Mouse (Mus musculus) intestine, embryonic 16.5 days (tissue): Measurements from ENCODE around the gene Cited4. TPM values are rescaled to one million over a fixed set of nuclear protein-coding genes. Genes with fewer than 3 reads are reported as not detected.
A peak's percentile ranks its signal among the peaks of the same experiment; 100 is the strongest.

ENCODE experiments used
- ATAC-seq: fragments of 200-750 bp; cut with Nextera tagmentation; 2 replicates; pipeline ENCODE4 v1.8.0; 2017; ENCODE audit warnings: moderate TSS enrichment, moderate library complexity
- H3K27ac ChIP-seq: fragments of 300-500 bp; sonication (generic); 2 replicates; pipeline ENCODE4 v1.5.1; 2014; ENCODE audit warnings: mild to moderate bottlenecking, low read length
- H3K27me3 ChIP-seq: fragments of 300-500 bp; sonication (generic); replicated peaks from 2 replicates; pipeline ENCODE4 v1.6.1; 2014; ENCODE audit warnings: low read length, control low read depth, mixed read lengths; ENCODE audit not compliant: control insufficient read depth, insufficient read depth
- H3K36me3 ChIP-seq: fragments of 300-500 bp; sonication (generic); 2 replicates; pipeline ENCODE4 v1.6.1; 2014; ENCODE audit warnings: low read length, control low read depth; ENCODE audit not compliant: control insufficient read depth, insufficient read depth
- H3K4me1 ChIP-seq: fragments of 300-500 bp; sonication (generic); 2 replicates; pipeline ENCODE4 v1.6.1; 2014; ENCODE audit warnings: low read length, control low read depth, mixed read lengths; ENCODE audit not compliant: control insufficient read depth, insufficient read depth
- H3K4me2 ChIP-seq: fragments of 300-500 bp; sonication (generic); 2 replicates; pipeline ENCODE4 v1.6.1; 2014; ENCODE audit warnings: low read depth, low read length, control low read depth
- H3K4me3 ChIP-seq: fragments of 300-500 bp; sonication (generic); 2 replicates; pipeline ENCODE4 v1.5.1; 2014; ENCODE audit warnings: mild to moderate bottlenecking, low read length
- H3K9ac ChIP-seq: fragments of 300-500 bp; sonication (generic); 2 replicates; pipeline ENCODE4 v1.6.1; 2014; ENCODE audit warnings: low read depth, low read length
- H3K9me3 ChIP-seq: fragments of 300-500 bp; sonication (generic); 2 replicates; pipeline ENCODE4 v1.6.1; 2016; ENCODE audit warnings: low read length, control low read depth; ENCODE audit not compliant: control insufficient read depth
- WGBS: fragments of 180-500 bp; shearing (Covaris S2); extraction: QIAGEN DNeasy Blood & Tissue Kit; methylation state at CpG from one replicate; pipeline ENCODE4 v1.1.7; 2014; 5-methylcytosine and 5-hydroxymethylcytosine counted together
- polyA plus RNA-seq: library from polyadenylated mRNA; unstranded; fragments of >200 nt; fragmentation: Nextera tagmentation; extraction: Ambion mirVana; gene quantifications from 2 replicates; pipeline ENCODE4 v1.2.1, GENCODE M21; 2015

Gene Cited4
- polyA plus RNA-seq, 1 experiment from 2014 or later, result 2.4 TPM

DNA sequence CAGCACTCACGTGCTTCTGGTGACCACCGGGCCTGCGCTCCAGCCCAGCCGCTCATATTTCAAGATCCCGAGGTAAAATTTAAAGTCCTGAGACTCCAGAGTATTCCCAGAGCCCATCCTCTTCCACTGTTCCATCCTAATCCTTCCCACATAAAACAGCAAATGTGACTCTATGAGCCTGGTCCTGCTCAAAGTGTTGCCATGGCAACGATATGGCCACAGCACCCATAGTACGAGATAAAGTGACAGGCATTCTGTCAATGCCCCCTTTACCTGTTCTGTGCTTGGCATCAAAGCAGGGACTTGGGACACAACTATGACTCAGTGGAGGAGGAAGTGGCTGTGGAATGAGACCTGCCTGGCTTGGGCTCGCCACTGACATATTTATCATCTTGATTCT lies 10.5 kb upstream of the Cited4 start:
- H3K9ac ChIP-seq, result no peak overlapping the region
- no peak for ATAC-seq
- H3K36me3 ChIP-seq, result no peaks in the 10 kb centered on the region
- 68% methylated on average over 8 of the region's 8 CpGs for WGBS
- H3K4me1 ChIP-seq, result no peaks in the 10 kb centered on the region
- H3K9me3 ChIP-seq, result no peaks in the 10 kb centered on the region
- H3K4me3 ChIP-seq, result no peak overlapping the region
- peaks cover 5% of the 10 kb centered on the region; the same call in 1 of the 2 replicates for H3K27me3 ChIP-seq
- no peak overlapping the region for H3K4me2 ChIP-seq
- no peak overlapping the region for H3K27ac ChIP-seq

DNA sequence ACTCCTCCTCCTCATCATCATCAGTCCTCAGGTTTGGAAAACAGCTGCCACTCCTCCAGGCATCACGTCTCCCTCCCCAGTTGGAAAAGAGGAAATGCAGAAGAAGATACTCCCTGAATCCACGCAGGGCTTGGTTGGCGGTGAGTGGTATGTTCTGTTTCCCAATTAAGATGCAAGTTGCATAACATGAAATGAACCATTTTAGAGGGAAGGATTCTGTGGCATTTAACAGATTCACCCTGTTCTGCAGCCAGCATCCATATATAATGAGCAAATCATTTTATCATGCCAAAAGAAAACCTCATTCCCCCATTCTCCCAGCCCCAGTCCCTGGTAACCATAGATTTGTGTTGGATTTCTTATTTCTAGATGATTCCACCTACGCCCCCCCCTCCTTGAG lies 5.9 kb upstream of the Cited4 start:
- no peaks in the 10 kb centered on the region for H3K9me3 ChIP-seq
- H3K27ac ChIP-seq, result no peak overlapping the region
- no peak overlapping the region for H3K4me3 ChIP-seq
- no peak for ATAC-seq
- no peak overlapping the region for H3K4me2 ChIP-seq
- H3K9ac ChIP-seq, result no peak overlapping the region
- 0 out of 2 replicates have a peak, but pooled peaks cover 3% of the 10 kb centered on the region for H3K27me3 ChIP-seq
- no peaks in the 10 kb centered on the region for H3K4me1 ChIP-seq
- 71% methylated on average over 4 of the region's 4 CpGs for WGBS
- no peaks in the 10 kb centered on the region for H3K36me3 ChIP-seq

DNA sequence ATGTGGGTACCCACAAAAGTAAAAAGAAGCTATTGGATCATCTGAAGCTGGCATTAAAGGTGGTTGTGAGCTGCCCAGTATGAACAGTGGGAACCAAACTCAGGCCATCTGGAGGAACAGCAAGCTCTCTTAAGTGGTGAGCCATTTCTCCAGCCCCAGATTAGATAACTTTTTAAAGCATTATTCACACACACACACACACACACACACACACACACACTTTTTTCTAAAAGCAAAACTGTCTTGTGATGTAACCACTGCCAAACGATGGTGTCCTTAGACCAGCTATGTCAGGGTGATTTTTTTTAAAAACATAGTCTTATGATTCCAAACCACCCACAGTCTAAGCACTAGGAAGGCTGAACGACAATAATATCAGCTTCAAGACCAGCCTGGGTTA lies 1.8 kb upstream of the Cited4 start:
- 67% methylated on average over 2 of the region's 2 CpGs for WGBS
- Histone ChIP-seq H3K4me3 (no peak overlapping the region), H3K4me1 (peaks cover 14% of the 10 kb centered on the region; the same call in 1 of the 2 replicates), H3K36me3 (no peaks in the 10 kb centered on the region), H3K9me3 (no peaks in the 10 kb centered on the region), H3K9ac (no peak overlapping the region), H3K4me2 (no peak overlapping the region), H3K27ac (no peak overlapping the region), H3K27me3 (peaks cover 12% of the 10 kb centered on the region; the same call in 1 of the 2 replicates)
- no peak for ATAC-seq

DNA sequence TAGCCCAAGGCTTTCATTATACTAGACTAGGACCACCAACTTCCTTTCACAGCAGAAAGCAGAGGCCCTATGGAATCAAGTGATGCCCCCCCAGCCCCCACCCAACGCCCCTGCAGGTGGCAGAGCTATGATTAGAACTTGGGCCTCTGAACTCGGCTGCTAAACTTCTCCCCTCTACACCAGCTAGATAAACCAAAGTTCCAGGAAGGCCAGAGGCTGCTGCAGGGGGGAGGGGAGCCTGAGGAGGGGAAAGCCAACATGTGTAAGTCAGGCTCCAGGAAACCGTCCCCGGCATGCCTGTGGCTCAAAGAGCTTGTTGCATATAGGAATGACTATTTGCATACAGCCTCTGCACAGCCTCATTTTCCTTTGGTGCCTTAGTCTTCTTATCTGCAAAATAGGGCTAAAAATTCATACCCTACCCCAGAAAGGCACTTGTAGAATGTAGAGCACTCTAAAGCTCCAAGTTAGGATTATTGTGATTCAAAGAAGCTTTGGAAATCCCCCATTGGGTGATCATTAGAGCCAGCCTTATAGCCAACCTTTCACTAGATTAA lies 1.1 kb upstream of the Cited4 start:
- H3K4me3 ChIP-seq, result no peak overlapping the region

DNA sequence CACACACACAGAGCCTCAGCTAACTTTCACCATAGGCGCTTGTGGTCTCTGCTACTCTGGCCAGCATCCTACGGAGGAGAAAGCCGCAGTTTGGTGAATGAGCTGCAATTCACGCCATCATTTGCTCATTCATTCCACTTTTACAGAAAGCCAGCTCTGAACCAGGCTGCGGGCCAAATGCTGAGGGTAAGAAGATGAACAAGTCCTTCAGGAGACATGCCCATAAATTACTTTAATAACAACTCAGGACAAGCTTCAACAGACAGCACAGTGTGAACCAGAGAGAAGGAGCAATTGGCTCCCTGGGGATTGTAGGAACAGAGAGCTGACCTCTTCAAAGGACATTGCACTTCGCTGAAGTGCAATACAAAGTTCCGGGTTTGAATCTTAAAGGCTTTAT lies 590 bp upstream of the Cited4 start:
- no peak for ATAC-seq
- Histone ChIP-seq H3K27me3 (peaks cover 10% of the 10 kb centered on the region; the same call in 1 of the 2 replicates), H3K4me2 (no peak overlapping the region), H3K4me1 (peaks cover 14% of the 10 kb centered on the region; the same call in 1 of the 2 replicates), H3K9me3 (no peaks in the 10 kb centered on the region), H3K27ac (no peak overlapping the region), H3K9ac (no peak overlapping the region), H3K4me3 (no peak overlapping the region), H3K36me3 (no peaks in the 10 kb centered on the region)
- 60% methylated on average over 7 of the region's 7 CpGs for WGBS

More for the DNA sequence above, 1.1 kb upstream of the Cited4 start:
- Histone ChIP-seq H3K27me3 (peaks cover 12% of the 10 kb centered on the region; the same call in 1 of the 2 replicates), H3K9ac (no peak overlapping the region), H3K27ac (no peak overlapping the region), H3K9me3 (no peaks in the 10 kb centered on the region), H3K4me1 (peaks cover 14% of the 10 kb centered on the region; the same call in 1 of the 2 replicates), H3K36me3 (no peaks in the 10 kb centered on the region), H3K4me2 (no peak overlapping the region)
- ATAC-seq, result no peak
- 44% methylated on average over 4 of the region's 4 CpGs for WGBS

DNA sequence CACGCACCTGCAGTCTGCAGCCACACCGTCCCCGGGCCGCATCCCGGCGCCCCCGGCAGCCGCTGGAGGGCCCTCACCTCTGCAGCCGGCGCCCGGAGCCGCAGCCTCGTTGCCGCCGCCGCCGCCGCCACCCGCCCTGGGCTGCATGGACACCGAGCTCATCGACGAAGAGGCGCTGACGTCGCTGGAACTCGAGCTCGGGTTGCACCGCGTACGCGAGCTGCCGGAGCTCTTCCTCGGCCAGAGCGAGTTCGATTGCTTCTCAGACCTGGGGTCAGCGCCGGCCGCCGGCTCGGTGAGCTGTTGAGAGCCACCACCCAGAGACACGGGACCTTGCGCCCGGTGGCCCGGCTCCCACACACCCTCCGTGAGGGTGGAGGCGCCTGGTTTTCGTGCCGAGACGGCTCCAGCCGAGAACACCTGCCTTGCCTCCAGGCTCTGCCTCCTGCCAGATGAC lies 701 bp downstream of the Cited4 start:
- Histone ChIP-seq H3K9me3 (no peaks in the 10 kb centered on the region), H3K27me3 (peaks cover 9% of the 10 kb centered on the region; the same call in 1 of the 2 replicates), H3K9ac (peak overlapping the region; percentile 69), H3K4me1 (peaks cover 14% of the 10 kb centered on the region; the same call in 1 of the 2 replicates), H3K4me2 (peak overlapping the region; percentile 100), H3K36me3 (no peaks in the 10 kb centered on the region), H3K4me3 (peak overlapping the region; percentile 69), H3K27ac (no peak overlapping the region)
- peak; percentile 72 for ATAC-seq
- under 1% methylated on average over 50 of the region's 50 CpGs for WGBS

DNA sequence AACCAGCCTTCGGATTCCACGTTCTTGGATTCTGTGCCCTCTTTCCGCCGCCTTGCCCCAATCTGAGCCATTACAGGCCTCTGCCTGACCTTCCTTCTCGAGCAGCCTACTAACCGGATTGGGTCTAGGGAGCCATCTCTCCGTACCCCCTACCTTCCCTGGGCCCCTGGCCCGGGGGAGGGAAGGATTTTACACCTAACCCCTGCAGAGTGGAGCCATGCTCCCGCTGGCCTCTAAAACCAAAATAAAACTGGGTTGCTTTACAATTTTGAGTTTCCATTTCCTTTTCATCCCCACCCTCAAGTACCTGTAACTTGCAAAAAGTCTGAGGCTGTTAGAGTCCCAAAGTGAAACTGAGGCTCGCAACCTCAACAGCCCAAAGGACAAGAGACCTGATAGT lies 1.2 kb downstream of the Cited4 start:
- H3K4me3 ChIP-seq, result peak overlapping the region; percentile 69
- no peaks in the 10 kb centered on the region for H3K36me3 ChIP-seq
- peak overlapping the region; percentile 69; the same call in 1 of the 2 replicates for H3K9ac ChIP-seq
- peak overlapping the region; percentile 100 for H3K4me2 ChIP-seq
- ATAC-seq, result no peak
- peaks cover 9% of the 10 kb centered on the region; the same call in 1 of the 2 replicates for H3K27me3 ChIP-seq
- H3K9me3 ChIP-seq, result no peaks in the 10 kb centered on the region
- H3K27ac ChIP-seq, result no peak overlapping the region
- 22% methylated on average over 10 of the region's 10 CpGs for WGBS
- peaks cover 14% of the 10 kb centered on the region; the same call in 1 of the 2 replicates for H3K4me1 ChIP-seq

GRCm38 (mm10) chr4:120668551-120668950 lies 2.2 kb downstream of the Cited4 start:
- peaks cover 14% of the 10 kb centered on the region; the same call in 1 of the 2 replicates for H3K4me1 ChIP-seq
- WGBS, result 89% methylated on average over 4 of the region's 4 CpGs
- H3K9ac ChIP-seq, result no peak overlapping the region
- H3K9me3 ChIP-seq, result no peaks in the 10 kb centered on the region
- H3K4me3 ChIP-seq, result no peak overlapping the region
- H3K27me3 ChIP-seq, result peaks cover 9% of the 10 kb centered on the region; the same call in 1 of the 2 replicates
- H3K36me3 ChIP-seq, result no peaks in the 10 kb centered on the region
- no peak for ATAC-seq
- H3K4me2 ChIP-seq, result no peak overlapping the region
- no peak overlapping the region for H3K27ac ChIP-seq

DNA sequence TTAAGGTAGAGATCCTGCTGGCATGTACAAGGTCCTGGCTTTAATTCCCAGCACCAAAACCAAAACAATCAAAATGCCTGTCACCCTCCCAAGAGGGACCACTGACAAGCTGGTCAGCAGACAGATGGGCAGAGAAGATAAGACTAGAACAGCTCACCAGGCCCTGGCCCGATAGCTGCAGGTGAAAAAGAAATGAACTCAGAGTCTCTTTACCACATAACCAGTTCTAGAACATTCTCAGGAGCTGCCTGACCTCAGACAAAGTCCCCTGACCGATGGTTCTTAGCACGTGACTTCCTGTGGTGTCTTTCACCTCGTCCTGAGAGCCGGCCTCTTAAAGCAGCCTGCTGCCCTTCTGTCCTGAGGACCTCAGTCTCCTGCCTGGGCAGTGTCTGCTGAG lies 3.2 kb downstream of the Cited4 start:
- WGBS, result 75% methylated on average over 5 of the region's 5 CpGs
- no peaks in the 10 kb centered on the region for H3K36me3 ChIP-seq

More for the DNA sequence above, 3.2 kb downstream of the Cited4 start:
- peaks cover 9% of the 10 kb centered on the region; the same call in 1 of the 2 replicates for H3K27me3 ChIP-seq
- no peak overlapping the region for H3K9ac ChIP-seq
- no peak for ATAC-seq
- H3K9me3 ChIP-seq, result no peaks in the 10 kb centered on the region
- H3K4me1 ChIP-seq, result peaks cover 14% of the 10 kb centered on the region; the same call in 1 of the 2 replicates
- no peak overlapping the region for H3K4me2 ChIP-seq
- no peak overlapping the region for H3K27ac ChIP-seq
- H3K4me3 ChIP-seq, result no peak overlapping the region
